Mouse (Mus musculus): ENCODE results near the gene Olfr1457.

Olfr1457 gene

DNA sequence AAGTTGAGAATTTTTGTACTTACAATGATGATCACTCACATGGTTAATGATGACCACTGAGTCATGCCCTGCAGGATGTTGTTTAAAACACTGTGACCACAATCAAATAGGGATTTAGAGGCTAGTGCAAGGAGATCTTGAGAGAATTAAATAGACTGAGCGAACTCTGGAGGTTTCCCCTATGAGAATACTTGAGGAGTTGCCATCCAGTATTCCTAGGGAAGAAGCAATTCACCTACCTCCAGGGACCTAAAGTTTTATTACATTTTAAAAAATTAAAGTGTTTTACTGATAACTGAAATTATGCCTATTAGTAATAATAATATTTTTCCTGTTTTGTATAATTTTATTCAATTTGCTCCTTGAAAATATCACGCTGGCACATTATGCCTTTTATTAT is at the start of gene Olfr1457:
Gene Olfr1457 (minus strand): TSS at position 101 of the 400 bp plus-strand sequence.
- DNase-seq: no peak

DNA sequence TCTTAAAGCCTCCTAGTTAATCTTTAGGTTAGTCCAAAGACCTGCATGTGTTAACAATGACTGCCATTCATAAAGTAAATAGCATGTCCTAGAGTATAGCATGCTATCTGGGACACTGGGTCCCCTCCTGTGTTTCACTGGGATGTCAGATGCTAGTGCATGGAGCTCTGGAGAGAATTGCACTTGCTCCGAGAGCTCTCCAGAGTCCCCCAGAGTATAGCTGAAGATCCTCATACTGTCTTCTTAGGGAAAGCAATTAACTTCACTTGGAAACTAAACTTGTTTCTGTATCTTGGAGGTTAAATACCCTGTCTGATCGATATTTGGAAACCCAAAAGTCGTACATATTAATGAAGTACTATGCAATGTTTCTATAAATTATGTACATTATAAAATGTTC is 9.0 kb upstream of the Olfr1457 start, which contains the start of gene Olfr1458:
Gene Olfr1458 (minus strand): TSS at position 101 of the 400 bp plus-strand sequence.
- no peak for DNase-seq

DNA sequence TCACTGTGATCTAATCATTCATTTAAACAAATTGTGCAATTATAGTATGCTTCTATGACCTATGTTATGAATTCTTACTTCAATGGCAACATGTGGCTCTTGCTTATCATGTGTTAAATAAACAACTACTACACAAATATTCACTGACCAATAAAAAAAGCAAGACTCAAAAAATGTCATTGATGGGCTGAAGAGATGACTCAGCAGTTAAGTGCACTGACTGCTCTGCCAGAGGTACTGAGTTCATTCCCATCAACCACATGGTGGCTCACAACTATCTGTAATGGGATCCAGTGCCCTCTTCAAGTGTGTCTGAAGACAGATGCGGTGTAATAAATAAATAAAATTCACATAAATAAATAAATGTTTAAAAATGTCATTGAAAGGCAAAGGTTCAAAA is 3.8 kb downstream of the Olfr1457 start:
- DNase-seq: no peak

DNA sequence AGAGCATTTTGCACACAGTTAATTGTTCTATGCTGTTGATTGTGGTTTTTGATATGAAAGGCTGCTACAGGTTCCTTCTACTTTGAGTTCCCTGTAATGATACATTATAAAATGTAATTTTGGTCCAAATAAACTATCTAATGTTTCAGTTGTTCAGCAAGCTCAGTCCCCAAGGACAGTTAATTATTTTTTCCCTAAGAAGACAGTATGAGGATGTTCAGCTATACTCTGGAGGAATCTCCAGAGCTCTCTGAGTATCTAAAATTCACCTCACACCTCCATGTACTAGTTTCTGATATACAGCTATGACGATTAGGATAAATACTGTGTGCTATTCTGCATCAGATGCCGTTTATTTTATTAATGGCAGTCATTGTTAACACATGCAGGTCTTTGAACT is 37.4 kb downstream of the Olfr1457 start, which contains the start of gene Olfr1454:
Gene Olfr1454 (plus strand): TSS at position 301 of the 400 bp plus-strand sequence.
- DNase-seq: no peak
